Mouse (Mus musculus): ENCODE measurements around the gene Apol9a.
"Not testable (repeated sequence)": the region's sequence is repeated elsewhere in the genome, so short reads cannot be mapped to it uniquely, and the experiment has no call there.

- TF ChIP-seq CTCF (IDR thresholded peaks at IDR 0.05; ENCODE audit: control insufficient read depth, insufficient read depth, low read length); POLR2A (IDR thresholded peaks at IDR 0.05; ENCODE audit: borderline replicate concordance, control insufficient read depth, low read depth, low read length): not testable (repeated sequence)
Observed at GRCm38 (mm10) chr15:77422925-77423324, 12.0 kb upstream of the Apol9a start.

All from bone marrow, adult 2 months (tissue).